Mouse (Mus musculus): Measurements from ENCODE around the gene Pnpla3.

Gene Pnpla3

GRCm38 (mm10) chr15:84218783-84219271 lies 51.2 kb downstream of the Pnpla3 start:
- no peak for DNase-seq

GRCm38 (mm10) chr15:84221539-84221938 lies 53.9 kb downstream of the Pnpla3 start:
- no peak for DNase-seq

GRCm38 (mm10) chr15:84223423-84223822 lies 55.8 kb downstream of the Pnpla3 start:
- peak; percentile 48 for DNase-seq

- no peak for DNase-seq
Measured at GRCm38 (mm10) chr15:84224779-84225178, 57.1 kb downstream of the Pnpla3 start.

GRCm38 (mm10) chr15:84226918-84227317 lies 59.3 kb downstream of the Pnpla3 start:
- DNase-seq, result no peak

- DNase-seq, result no peak
Measured at GRCm38 (mm10) chr15:84230661-84231060, 63.0 kb downstream of the Pnpla3 start.

- DNase-seq, result peak; percentile 90
Measured at GRCm38 (mm10) chr15:84231113-84231712, 63.6 kb downstream of the Pnpla3 start.

GRCm38 (mm10) chr15:84231721-84232561 lies 64.3 kb downstream of the Pnpla3 start, which contains the start of gene Parvb:
TSS of gene Parvb (plus strand) at chr15:84232043.
- peak; percentile 71 for DNase-seq

- no peak for DNase-seq
Measured at GRCm38 (mm10) chr15:84232609-84233008, 65.0 kb downstream of the Pnpla3 start.

GRCm38 (mm10) chr15:84234794-84235581 lies 67.4 kb downstream of the Pnpla3 start:
- DNase-seq, result no peak

- peak; percentile 74 for DNase-seq
Measured at GRCm38 (mm10) chr15:84235646-84236045, 68.0 kb downstream of the Pnpla3 start.

All from layer of hippocampus, adult 9-11 months (tissue).